Mouse (Mus musculus): ENCODE measurements around the gene Hs6st3. TPM values are rescaled to one million over a fixed set of nuclear protein-coding genes. Genes with fewer than 3 reads are reported as not detected.

Gene Hs6st3
- polyA plus RNA-seq, 1 experiment: not detected

DNA sequence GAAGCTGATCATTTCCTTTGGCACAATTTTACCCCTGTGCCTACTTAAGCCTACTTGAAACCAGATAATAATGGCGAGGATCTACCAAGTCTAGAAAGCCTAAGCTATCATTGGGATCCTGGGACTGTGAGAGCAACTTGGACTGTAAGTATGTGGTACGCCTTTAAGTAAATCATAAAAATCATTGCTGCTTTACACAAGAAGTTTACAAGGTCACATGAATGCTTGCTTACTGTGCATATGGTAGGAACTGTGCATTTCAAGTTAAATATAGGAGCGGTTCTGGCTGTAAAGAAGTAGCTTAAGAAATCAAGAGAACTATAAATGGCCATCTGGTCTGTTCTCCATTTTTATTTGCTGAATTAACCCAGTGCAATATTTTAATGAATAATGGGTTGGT, 495.5 kb downstream of the Hs6st3 start:
- no peak overlapping the region for H3K4me3 ChIP-seq (replicated peaks)
- no peaks in the 10 kb centered on the region for H3K27me3 ChIP-seq (ENCODE audit: control insufficient read depth)
- H3K4me1 ChIP-seq (ENCODE audit: control insufficient read depth): no peaks in the 10 kb centered on the region
- TF ChIP-seq TAL1 (IDR thresholded peaks at IDR 0.05; ENCODE audit: low read length): no peak
- no peak for TF ChIP-seq GATA1 (IDR thresholded peaks at IDR 0.05; ENCODE audit: low read length)
- no peaks in the 10 kb centered on the region; the same call in 1 of the 2 replicates for H3K9me3 ChIP-seq (ENCODE audit: control insufficient read depth, low read length)
- H3K36me3 ChIP-seq (ENCODE audit: control insufficient read depth): no peaks in the 10 kb centered on the region

DNA sequence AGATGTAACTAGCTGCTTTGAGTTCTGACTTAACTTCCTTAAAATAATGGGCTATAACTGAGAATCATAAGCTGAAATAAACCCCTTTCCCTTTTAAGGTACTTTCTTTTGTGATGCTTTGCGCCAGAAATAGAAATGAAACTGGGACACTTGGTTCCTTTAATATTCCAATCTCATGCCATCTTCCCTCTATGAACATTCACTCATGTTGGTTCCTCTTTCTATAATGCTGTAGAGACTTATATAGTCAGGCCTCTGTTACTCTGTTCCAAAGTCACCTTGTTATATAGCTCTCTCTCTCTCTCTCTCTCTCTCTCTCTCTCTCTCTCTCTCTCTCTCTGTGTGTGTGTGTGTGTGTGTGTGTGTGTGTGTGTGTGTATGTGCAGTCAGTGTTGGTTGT, 504.7 kb downstream of the Hs6st3 start:
- no peak overlapping the region for H3K4me3 ChIP-seq (replicated peaks)
- H3K4me1 ChIP-seq (ENCODE audit: control insufficient read depth): no peaks in the 10 kb centered on the region
- TF ChIP-seq TAL1 (IDR thresholded peaks at IDR 0.05; ENCODE audit: low read length) (no peak), GATA1 (IDR thresholded peaks at IDR 0.05; ENCODE audit: low read length) (no peak)
- no peaks in the 10 kb centered on the region for H3K36me3 ChIP-seq (ENCODE audit: control insufficient read depth)
- no peaks in the 10 kb centered on the region for H3K27me3 ChIP-seq (ENCODE audit: control insufficient read depth)
- H3K9me3 ChIP-seq (ENCODE audit: control insufficient read depth, low read length): peaks cover 8% of the 10 kb centered on the region

DNA sequence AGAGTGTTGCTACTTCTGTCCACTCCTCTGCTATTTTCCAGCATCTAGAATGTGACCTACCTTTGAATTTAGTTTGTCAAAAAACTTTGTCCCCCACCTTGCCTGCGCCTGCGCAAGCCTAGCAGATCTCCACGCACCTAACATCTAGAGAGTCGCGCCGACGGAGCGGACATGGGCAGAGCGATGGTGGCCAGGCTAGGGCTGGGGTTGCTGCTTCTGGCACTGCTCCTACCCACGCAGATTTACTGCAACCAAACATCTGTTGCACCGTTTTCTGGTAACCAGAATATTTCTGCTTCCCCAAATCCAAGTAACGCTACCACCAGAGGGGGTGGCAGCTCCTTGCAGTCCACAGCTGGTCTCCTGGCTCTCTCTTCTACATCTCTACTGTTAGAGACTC, 505.7 kb downstream of the Hs6st3 start:
- Histone ChIP-seq H3K9me3 (ENCODE audit: control insufficient read depth, low read length) (peaks cover 8% of the 10 kb centered on the region), H3K4me3 (replicated peaks) (no peak overlapping the region)
- TF ChIP-seq GATA1 (IDR thresholded peaks at IDR 0.05; ENCODE audit: low read length): no peak
- TF ChIP-seq TAL1 (IDR thresholded peaks at IDR 0.05; ENCODE audit: low read length): no peak

DNA sequence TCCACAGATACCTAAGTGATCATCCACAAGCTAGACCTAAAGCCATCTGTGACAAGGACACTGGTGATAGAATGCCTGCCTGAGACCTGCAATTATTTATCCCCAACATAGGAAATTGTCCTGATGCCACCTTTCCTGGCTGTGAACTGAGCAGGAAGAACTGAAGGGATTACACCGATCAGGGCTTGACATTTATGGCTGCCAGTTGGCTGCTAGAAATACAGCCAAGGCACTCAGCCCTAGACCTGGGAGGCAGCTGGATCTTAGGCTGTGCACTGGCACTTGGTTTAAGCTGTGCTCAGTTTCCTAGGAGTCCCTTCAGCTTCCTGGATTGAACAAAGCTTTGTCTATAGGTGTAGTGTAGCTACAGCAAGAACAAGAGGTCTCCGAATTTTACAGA, 518.8 kb downstream of the Hs6st3 start:
- TF ChIP-seq TAL1 (IDR thresholded peaks at IDR 0.05; ENCODE audit: low read length): no peak
- no peak for TF ChIP-seq GATA1 (IDR thresholded peaks at IDR 0.05; ENCODE audit: low read length)
- no peak overlapping the region for H3K4me3 ChIP-seq (replicated peaks)
- H3K27me3 ChIP-seq (ENCODE audit: control insufficient read depth): no peaks in the 10 kb centered on the region
- H3K4me1 ChIP-seq (ENCODE audit: control insufficient read depth): no peaks in the 10 kb centered on the region
- peaks cover 10% of the 10 kb centered on the region; the same call in 1 of the 2 replicates for H3K9me3 ChIP-seq (ENCODE audit: control insufficient read depth, low read length)
- H3K36me3 ChIP-seq (ENCODE audit: control insufficient read depth): no peaks in the 10 kb centered on the region

More for the DNA sequence above, 505.7 kb downstream of the Hs6st3 start:
- no peaks in the 10 kb centered on the region for H3K4me1 ChIP-seq (ENCODE audit: control insufficient read depth)
- no peaks in the 10 kb centered on the region for H3K36me3 ChIP-seq (ENCODE audit: control insufficient read depth)
- H3K27me3 ChIP-seq (ENCODE audit: control insufficient read depth): no peaks in the 10 kb centered on the region

DNA sequence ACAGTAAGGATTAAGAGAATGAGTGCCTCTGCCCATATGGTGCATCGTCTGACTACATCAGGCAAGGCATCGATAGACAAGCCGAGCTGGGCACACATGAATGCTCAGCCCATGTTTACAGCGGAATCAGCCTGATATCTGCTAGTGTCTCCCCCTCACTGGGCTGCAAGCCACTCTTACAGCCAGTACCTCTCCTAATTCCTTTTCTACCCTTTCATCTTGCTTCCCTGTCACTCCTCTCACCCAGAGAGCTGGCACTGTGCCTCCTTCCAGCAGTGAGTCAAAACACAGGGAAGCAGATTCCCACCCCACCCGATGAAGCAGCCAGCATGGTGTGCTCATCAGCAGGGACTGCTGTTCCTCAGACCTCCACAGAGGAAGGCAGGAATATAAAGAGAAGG, 527.6 kb downstream of the Hs6st3 start:
- no peaks in the 10 kb centered on the region for H3K36me3 ChIP-seq (ENCODE audit: control insufficient read depth)
- H3K4me3 ChIP-seq (replicated peaks): no peak overlapping the region
- peaks cover 34% of the 10 kb centered on the region for H3K9me3 ChIP-seq (ENCODE audit: control insufficient read depth, low read length)
- H3K27me3 ChIP-seq (ENCODE audit: control insufficient read depth): no peaks in the 10 kb centered on the region
- H3K4me1 ChIP-seq (ENCODE audit: control insufficient read depth): no peaks in the 10 kb centered on the region
- no peak for TF ChIP-seq GATA1 (IDR thresholded peaks at IDR 0.05; ENCODE audit: low read length)
- TF ChIP-seq TAL1 (IDR thresholded peaks at IDR 0.05; ENCODE audit: low read length): no peak

DNA sequence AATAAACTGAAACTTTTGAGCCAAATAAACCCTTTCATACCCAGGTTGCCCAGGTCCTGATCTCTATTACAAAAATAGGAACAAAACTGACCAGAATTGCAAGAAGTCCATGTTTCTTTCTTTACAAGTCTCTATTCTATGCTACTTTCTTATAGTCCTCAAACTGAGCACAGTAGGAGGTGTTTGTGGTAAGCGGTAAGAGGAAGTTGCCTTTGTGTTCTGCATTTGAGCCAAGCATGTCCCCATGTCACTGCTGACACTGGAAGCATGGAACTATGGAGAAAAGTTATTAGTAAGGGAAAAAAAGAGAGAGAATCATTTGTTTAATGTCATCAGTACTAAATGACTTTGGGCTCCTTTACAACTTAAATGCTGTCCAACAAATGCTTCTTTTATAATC, 529.3 kb downstream of the Hs6st3 start:
- no peak for TF ChIP-seq GATA1 (IDR thresholded peaks at IDR 0.05; ENCODE audit: low read length)
- TF ChIP-seq TAL1 (IDR thresholded peaks at IDR 0.05; ENCODE audit: low read length): no peak
- H3K9me3 ChIP-seq (ENCODE audit: control insufficient read depth, low read length): peaks cover 42% of the 10 kb centered on the region
- no peaks in the 10 kb centered on the region for H3K4me1 ChIP-seq (ENCODE audit: control insufficient read depth)
- H3K4me3 ChIP-seq (replicated peaks): no peak overlapping the region
- no peaks in the 10 kb centered on the region for H3K36me3 ChIP-seq (ENCODE audit: control insufficient read depth)
- no peaks in the 10 kb centered on the region for H3K27me3 ChIP-seq (ENCODE audit: control insufficient read depth)

DNA sequence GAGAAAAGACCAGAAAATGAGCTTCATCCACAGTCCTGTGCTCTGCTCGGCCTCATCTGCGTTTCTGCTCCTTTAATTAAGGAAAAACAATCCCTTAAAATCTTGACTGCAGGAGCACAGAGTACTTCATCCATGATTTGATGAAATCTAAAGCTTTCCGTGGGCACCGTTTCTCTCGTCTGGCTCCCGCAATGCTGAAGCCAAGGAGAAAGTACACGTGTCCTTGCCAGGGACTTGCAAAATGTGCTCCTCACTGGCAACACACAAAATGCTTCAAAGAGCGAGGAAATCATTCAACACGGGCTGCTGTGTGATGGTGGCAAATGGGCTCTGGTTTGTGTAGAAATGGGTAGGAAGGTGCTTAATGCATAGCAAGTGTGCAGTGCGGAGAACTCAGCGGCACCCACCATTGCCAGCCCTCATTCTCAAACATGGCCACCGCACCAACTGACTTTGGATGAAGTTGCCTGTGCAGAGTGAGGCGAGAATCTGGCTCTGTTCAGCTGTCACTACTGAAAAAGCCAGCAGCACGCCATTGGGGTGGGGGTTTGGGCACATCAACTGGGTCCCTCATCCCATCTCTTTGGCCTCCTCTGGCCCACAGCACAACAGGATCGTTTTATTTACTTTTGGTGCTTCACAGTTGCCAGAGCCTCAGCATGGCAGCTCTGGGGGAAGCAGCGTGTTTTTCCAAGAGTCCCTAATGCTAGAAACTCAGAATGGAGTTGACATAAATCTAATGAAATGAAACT, 532.9 kb downstream of the Hs6st3 start:
- Histone ChIP-seq H3K36me3 (ENCODE audit: control insufficient read depth) (no peaks in the 10 kb centered on the region), H3K4me1 (ENCODE audit: control insufficient read depth) (no peaks in the 10 kb centered on the region), H3K4me3 (replicated peaks) (no peak overlapping the region), H3K27me3 (ENCODE audit: control insufficient read depth) (no peaks in the 10 kb centered on the region), H3K9me3 (ENCODE audit: control insufficient read depth, low read length) (peaks cover 43% of the 10 kb centered on the region)
- TF ChIP-seq TAL1 (IDR thresholded peaks at IDR 0.05; ENCODE audit: low read length) (no peak), GATA1 (IDR thresholded peaks at IDR 0.05; ENCODE audit: low read length) (no peak)

DNA sequence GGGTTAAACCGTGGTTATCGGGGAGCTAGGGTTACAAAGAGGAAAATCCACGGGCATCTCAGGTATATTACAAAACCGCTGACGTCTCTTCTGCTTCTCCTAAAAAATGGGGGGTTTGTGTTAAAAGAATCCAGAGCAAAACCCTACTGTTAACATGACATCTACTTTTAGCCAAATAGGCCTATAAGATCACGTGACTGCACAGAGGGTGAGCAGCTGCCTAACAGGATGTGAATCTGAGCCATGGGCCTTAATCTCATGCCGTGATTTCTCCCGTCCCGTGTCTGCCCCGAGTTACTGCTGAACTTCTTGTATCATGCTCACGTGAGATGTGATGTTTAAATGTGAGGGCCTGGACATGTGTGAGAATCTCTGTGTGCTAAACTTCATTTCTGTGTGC, 540.4 kb downstream of the Hs6st3 start:
- Histone ChIP-seq H3K4me3 (replicated peaks) (no peak overlapping the region), H3K9me3 (ENCODE audit: control insufficient read depth, low read length) (peaks cover 15% of the 10 kb centered on the region), H3K27me3 (ENCODE audit: control insufficient read depth) (no peaks in the 10 kb centered on the region), H3K36me3 (ENCODE audit: control insufficient read depth) (no peaks in the 10 kb centered on the region), H3K4me1 (ENCODE audit: control insufficient read depth) (no peaks in the 10 kb centered on the region)
- TF ChIP-seq TAL1 (IDR thresholded peaks at IDR 0.05; ENCODE audit: low read length): no peak
- TF ChIP-seq GATA1 (IDR thresholded peaks at IDR 0.05; ENCODE audit: low read length): no peak

DNA sequence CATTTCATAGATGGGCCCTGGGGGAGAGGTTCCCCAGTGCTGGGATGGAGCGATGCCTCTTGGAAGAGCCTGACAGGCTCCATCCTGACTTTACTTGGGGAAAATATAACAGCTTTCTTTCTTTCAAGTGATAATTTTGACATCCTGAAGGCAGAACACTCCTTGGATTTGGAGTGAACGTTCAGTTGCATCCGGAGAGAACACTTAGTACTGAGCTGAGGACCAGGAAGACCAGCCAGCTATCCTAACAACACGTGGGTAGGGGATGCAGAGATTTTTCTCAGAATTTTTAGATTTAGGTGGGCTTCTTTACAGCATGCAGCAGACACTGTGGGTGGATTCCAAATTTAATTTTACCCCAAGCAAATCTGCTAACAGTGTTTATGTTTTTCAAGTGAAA, 541.9 kb downstream of the Hs6st3 start:
- TF ChIP-seq GATA1 (IDR thresholded peaks at IDR 0.05; ENCODE audit: low read length) (no peak), TAL1 (IDR thresholded peaks at IDR 0.05; ENCODE audit: low read length) (no peak)
- no peaks in the 10 kb centered on the region for H3K4me1 ChIP-seq (ENCODE audit: control insufficient read depth)
- H3K27me3 ChIP-seq (ENCODE audit: control insufficient read depth): no peaks in the 10 kb centered on the region
- peaks cover 11% of the 10 kb centered on the region for H3K9me3 ChIP-seq (ENCODE audit: control insufficient read depth, low read length)
- H3K36me3 ChIP-seq (ENCODE audit: control insufficient read depth): no peaks in the 10 kb centered on the region
- no peak overlapping the region for H3K4me3 ChIP-seq (replicated peaks)

DNA sequence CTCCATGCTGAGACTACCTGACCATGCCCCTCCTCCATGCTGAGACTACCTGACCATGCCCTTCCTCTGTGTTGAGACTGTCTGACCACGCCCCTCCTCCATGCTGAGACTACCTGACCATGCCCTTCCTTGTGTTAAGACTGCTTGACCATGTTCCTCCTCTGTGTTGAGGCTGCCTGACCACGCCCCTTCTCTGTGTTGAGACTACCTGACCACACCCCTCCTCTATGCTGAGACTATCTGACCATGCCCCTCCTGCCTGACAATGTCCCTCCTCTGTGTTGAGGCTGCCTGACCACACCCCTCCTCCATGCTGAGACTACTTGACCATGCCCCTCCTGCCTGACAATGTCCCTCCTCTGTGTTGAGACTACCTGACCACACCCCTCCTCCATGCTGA, 549.7 kb downstream of the Hs6st3 start:
- Histone ChIP-seq H3K36me3 (ENCODE audit: control insufficient read depth) (no peaks in the 10 kb centered on the region), H3K4me1 (ENCODE audit: control insufficient read depth) (no peaks in the 10 kb centered on the region), H3K9me3 (ENCODE audit: control insufficient read depth, low read length) (peaks cover 5% of the 10 kb centered on the region), H3K27me3 (ENCODE audit: control insufficient read depth) (no peaks in the 10 kb centered on the region), H3K4me3 (replicated peaks) (no peak overlapping the region)
- no peak for TF ChIP-seq GATA1 (IDR thresholded peaks at IDR 0.05; ENCODE audit: low read length)
